Mouse (Mus musculus) layer of hippocampus, adult 9-10 months (tissue): ENCODE measurements at regions not wholly inside any gene's neighbourhood (a gene's known extent, or its start where the extent isn't known, plus 50 kb on each side); places are given as distances from the start of the nearest gene placed in this dataset.
A peak's percentile ranks its signal among the peaks of the same experiment; 100 is the strongest.

Source experiments
- DNase-seq: peaks from one replicate; pipeline ENCODE4 v3.0.0; 2022; ENCODE audit warnings: low spot score

DNA sequence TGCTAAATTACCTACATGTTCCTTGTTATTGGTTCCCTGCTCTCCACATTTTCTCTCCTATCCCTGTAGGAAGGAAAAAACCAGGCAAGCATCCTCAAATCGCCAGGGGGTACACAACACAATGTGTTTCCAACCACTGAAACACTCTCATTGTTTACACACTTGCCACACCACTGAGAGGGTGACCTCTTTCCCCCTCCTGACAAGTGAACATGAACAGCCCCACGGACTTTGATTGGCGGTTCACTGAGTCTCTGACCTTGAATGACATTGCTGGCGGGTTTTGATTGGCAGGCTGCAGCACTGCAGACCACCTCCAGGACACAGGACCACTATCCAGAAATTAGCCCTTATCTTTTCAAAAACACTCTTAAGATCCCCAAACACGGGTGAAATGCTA, 211.7 kb upstream of the Onecut1 start:
- DNase-seq: no peak

DNA sequence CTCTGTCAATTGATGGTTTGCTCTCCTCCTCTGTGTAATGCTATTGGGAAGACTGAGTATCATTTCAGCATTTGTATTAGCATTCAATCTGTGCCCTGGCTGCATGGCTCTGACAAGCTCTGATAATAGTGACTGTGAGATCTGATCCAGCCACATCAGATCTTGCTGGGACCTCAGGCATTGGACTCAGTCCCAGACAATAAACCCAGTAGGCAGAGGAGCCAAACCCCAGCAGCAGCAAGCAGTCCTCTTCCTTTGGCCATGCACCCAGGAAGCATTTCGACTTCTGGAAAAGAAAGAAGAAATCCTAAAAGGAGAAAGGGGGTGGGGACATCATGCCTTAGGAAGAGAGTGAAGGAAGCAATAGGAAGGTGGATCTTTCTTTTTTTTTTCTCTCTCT, 205.8 kb upstream of the Onecut1 start:
- no peak for DNase-seq

DNA sequence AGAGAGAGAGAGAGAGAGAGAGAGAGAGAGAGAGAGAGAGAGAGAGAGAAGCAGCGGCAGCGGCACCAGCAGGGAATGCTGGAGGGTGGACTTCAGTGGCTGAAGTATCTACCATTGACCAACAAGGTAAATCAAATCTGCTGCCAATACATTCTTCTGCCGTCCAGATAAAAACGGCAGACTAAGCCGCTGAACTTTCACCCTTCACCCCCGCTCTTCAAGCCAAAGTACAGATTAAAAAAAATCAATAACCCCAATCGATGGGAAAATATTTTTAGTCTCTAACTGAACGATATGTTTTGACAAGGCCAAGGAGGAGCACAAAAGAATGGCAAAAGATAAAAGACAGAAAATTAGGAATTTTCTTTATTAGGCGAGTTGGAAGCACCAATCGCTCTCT, 205.3 kb upstream of the Onecut1 start:
- no peak for DNase-seq

DNA sequence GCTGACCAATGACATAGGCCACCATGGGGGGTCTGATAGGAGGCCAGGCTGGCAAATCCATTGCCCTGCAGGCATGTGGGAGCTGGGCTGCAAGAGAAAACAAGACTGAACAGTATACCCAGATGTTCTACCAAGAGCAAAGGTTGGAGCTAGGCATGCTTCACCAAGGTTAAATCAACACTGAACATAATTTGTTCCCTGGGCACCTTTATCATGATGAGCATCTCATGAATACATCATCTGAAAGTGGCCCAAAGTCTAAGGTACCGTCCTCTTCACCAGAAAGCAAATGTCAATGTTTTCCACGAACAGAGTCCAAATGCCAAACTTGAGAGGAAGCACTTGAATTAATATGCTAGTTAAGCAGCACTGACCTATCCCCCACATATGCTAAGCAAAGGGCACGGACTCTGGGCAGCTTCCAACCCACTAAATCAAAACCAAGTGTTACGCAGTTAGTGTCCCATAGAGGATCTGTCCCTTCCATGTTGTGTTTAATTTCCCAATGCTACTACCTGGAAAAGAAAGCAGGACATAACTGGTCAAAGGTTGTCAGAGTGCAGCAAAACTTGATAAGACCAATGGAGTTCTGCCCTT, 190.3 kb upstream of the Onecut1 start:
- no peak for DNase-seq

DNA sequence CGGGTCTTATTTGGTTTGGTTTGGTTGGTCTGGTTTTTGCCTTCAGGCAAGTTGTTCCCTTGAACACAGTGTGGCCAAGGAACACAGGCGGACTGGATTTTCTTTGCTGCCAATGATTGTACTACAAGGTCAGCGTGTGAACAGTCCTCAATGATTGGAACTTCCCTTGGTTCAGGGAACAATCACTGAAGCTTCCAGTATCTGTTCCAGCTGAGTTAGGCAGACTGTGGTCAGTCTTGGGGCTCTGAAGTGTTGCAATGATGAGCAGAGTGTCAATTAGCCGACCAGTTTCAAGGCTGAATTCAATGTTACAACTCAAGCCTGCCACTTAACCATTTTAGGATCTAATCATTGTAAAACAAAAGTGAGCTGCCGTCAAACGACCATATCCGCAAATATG, 189.5 kb upstream of the Onecut1 start:
- DNase-seq: no peak

DNA sequence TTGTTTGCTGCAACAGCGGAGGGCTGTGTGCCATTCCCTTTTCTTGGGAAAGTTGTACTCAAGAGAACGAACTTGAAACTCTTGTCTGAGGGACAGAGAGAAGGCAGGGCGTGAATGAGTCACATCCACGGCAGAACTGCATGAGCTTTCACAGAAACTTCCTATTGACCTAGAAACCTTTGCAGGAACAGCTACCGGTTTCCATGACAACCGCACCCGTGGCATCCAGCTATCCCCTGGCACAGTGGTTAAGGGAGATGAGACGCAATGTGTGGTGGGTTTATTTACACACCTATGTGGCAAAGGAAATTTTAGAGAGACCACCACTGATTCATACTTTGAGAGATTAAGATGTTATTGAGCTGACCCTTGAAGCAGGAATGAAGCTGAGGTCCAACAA, 163.5 kb upstream of the Onecut1 start:
- DNase-seq: no peak

DNA sequence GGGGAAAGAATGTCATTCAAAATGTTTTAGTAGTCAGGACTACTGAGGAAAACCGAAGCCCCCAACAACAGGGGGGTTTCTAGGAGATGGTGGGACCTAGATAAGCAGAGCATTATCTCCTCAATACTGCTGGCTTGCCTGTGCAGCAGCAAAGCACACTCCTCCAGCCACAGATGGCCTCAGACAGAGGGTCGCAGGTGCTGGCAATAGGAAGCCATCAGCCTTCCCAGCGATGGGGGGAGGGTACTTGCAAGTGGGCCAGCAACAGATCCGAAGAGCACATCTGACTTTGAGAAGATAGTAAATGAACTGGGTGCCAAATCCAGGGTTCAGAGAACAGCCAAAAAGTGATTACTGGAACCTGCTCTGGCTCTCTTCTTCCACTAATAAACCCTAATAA, 156.0 kb upstream of the Onecut1 start:
- DNase-seq: no peak

DNA sequence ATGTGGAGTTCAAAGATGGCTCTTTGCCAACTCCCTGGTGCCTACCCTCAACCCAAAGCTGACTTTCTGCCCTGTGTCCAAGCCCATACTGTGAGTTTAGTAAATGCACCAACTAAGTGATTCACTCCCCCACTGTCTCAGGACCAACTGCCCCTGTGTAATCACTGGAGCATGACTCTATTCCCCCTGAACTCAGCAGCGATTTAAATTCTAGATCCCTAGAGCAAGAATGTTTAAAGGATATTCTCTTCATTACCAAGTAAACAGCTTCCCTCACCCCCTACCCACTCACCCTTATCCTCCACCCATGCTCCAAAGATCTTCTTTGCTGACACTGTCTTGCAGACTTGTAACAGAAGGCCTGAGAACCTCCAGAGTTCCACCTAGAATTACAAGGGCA, 154.1 kb upstream of the Onecut1 start:
- no peak for DNase-seq

DNA sequence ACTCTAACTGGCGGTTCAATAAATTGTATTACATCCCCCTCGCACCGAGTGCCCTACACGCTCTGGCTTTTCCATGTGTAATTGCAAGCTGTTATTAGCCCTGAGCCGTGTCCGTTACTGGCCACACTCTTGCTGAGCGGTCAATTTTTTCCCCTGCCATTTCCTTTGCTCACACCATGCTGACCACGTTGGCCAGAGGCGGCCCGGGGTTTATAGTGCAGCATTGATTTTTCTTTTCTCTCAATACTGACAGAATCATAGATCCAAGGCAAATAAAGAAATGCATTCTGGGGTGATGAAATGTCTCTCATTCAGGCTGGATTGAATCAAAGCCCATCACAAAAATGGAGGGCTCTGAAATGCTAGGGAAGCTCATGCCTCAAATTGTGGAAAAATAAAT, 150.0 kb upstream of the Onecut1 start:
- no peak for DNase-seq

DNA sequence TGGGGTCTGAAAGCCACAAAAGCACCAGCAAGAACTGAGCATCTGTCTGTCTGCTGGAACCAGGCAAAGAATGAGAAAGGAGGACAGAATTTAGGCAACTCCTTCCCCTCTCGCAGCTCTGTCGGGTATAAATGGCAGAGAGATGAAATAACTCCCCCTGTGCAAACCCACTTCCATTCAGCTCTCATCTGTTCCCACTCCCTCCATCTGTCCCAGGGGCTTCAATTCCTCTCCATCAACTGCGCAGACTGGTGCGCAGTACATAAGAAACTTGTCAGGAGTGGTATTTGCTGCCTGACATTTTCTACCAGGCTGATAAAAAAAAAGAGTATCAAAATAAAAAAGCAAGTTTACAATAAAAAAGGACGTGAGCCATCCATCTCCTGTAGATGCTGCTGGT, 129.3 kb upstream of the Onecut1 start:
- DNase-seq: no peak

DNA sequence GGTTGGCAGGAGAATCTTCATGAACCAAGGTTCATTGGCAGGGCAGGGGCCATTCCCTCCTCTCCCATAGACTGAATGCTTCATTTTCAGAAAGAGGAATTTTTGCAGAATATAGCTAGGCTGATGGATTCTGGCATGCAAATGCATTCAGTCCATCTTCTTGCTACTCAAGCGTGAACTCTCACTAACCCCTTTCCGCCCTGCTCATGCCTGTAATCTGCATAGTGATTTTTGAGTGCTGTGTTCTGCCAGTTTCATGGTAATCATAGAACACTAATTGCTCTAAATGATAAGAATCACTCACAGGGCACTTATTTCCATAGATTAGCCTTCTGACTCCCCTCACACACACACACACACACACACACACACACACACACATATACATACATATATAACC, 119.8 kb upstream of the Onecut1 start:
- DNase-seq: no peak

DNA sequence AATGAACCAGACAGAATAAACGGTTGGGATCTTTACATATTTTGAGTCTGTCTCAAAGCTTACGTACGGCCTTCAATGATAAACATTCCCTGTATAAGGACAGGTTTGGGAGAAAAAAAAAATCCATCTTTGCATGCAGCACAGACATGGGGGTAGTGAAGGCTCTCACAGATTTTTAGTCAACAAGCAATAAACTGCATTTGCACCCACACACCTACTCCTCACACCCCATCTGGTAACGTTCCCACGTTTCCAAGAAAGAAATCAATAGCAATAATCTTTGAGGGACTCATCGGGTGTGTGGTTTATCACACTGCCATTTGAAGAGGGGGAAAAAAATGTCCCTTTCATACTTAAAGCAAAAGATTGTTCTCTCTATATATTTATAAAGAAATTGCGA, 113.8 kb upstream of the Onecut1 start:
- peak; percentile 13 for DNase-seq

DNA sequence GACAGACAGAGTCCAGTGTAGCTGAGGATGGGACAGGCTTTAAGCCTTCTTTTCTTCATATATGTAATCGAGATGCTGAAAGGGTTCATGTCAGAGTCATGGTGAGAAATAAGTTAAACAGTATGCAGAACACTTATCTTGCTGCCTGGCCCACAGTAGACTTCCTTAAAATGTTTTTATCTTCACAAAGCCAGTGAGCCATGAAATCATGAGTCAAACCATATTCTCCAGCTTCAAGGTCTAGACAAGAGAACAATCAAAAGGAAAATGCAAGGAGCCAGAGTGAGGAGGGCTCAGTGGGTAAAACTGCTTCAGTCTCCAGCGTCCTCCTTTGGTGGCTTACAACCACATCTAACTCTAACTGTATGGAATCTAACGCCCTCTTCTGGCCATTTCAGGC, 103.7 kb upstream of the Onecut1 start:
- DNase-seq: no peak

DNA sequence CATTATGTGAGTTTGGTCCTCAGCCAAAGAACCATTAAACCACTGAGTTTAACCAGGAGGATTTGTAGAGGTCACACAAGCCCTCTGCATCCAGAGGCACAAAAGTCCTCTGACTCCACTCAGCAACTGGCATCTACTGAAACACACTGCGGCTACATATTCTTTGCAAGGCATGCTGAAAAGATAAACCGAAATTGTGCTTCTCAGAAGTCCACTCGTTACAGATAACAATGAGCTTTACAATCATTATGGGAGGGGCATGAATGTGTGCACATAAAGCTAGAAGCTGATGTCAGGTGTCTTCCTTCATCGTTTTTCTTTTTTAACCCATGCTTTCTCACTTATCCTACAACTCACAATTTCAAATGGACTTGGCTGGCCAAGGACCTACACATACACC, 102.8 kb upstream of the Onecut1 start:
- DNase-seq: no peak

DNA sequence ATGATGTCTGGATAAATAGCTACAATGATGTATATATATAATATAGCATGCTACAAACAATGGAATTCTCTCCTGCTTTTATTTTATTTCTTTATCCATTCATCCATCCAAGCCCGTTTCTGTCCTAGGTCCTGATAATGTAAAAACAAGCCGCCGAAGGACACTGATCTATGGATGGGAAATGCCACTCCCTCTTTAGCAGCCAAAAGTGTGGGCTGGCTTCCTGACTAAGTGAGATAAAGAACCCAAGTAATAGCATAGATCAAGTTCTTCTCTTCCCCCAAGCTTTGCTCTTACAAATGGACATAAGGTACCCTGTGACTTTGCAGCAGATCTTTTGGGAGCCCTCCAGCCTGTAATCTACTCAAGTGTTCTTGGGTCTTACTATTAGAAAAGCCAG, 81.3 kb upstream of the Onecut1 start:
- no peak for DNase-seq

DNA sequence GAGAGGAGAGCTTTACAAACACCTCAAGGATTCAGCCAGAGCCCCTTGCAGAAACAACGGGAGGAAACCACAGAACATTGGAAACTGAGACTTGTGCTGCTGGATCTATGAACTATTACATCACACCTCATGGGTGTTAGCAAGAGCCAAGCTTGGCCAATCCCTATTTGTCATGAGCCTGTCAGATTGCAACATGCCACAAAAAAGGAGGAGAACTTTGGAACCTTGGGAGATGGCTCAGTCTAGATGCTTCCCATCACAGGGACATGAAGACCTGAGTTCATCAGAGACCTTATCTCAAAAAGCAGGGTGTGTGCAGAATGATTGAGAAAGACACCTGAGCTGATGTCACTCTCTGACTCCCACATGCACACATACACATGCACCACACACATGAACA, 68.3 kb upstream of the Onecut1 start:
- no peak for DNase-seq

DNA sequence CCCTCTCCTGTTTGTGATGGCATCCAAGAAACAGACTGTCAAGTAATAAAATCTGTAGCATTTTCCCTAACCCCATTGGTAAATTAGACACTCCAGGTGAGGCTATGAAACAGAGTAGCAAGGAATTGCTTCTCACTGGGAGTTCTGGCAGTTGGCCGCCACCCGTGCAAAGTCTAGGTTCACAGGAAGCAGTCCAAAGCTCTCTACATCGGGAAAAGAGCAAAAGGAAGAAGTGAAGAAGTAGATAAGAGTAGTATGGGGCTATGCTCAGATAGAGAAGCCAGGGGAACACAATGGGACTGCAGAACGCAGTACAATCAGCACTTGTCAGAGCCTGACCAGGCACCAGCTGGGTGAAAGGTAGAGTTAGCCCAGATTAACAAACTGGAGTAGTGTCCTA, 65.7 kb upstream of the Onecut1 start:
- no peak for DNase-seq

DNA sequence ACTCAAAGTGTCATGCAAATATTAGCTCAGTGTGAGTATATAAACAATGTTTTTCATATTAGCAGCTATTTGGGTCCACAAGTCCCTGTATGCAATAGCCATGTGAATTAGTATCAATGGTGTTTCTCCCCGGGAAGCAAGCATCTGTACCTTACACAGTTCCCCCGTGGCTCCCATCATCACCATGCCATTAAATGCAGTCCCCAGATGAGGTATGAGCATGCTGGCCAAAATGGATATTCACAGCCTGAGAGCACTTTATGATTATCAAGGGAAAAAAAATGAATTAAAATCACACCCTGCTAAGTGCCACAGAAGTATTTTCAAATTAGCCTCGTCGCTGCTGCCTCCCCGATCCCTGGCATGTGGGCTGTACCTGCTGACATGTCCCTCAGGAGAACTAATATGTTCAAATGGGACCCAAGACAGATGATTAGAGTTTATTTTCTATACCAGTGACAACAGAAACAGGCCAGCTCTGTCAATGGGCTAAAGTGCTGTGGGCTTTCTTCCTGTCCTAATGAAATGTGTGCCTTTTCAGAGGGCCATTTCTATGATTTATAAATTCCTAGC, 64.4 kb upstream of the Onecut1 start:
- DNase-seq: no peak

DNA sequence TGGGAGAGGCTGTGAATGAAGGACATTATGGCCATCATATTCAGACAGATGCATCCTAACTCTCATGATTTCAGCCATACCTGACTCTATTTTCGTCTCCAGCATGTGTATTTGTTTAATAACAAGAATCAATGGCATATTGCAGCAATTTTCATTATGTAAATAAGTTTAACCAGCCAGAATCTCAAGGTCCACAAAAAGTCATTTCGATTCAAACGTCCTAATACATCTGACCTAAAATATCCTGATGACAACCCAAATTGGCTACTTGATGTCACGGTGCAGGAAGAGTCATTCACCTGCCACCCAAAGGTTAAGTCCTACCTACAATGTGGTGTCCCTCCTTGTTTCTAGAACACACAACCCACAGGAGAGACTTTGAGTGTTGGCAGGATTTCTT, 60.6 kb upstream of the Onecut1 start:
- DNase-seq: no peak

DNA sequence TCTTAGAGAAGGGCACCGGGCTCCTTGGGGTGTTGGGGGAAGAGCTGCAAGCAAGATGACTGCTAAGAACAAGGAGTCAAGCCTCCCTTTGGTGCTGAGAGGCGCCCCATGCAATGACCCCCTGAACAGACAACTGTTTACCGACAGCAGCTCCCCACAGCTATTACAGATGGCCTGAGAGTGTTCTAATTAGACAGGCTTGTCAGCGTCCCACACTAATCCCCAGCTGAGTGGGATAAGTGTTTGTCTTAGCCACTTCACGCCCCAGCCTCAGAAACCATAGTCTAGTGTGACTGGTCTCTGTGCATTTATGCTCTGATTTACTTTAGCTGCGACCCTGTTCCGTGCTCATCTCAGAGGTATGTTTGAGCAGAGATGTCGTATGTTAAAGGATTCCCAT, 50.3 kb upstream of the Onecut1 start:
- DNase-seq: no peak
